Mouse (Mus musculus) left cerebral cortex, postnatal 36 days (tissue): Measurements from ENCODE around the gene Psmd5. TPM values are rescaled to one million over a fixed set of nuclear protein-coding genes. Genes with fewer than 3 reads are reported as not detected.

Experiments used
- DNase-seq, 2 experiments: peaks; one replicate each; pipeline ENCODE4 v3.0.0; 2021 to 2022; ENCODE audit warnings: low spot score in 2 of 2, mixed read lengths in 1 of 2
- intact Hi-C: fragments of 180-260 bp; cut with DNase I; formaldehyde crosslinking; loops from one replicate; pipeline ENCODE4 v1.15.1; 2025
- total RNA-seq, 2 experiments: library from RNA; stranded (reverse); gene quantifications; 2 replicates each; pipeline ENCODE4 v1.2.3; 2021

Psmd5 gene
- total RNA-seq = 10 to 100 TPM; 35.7 to 35.9 TPM

GRCm38 (mm10) chr2:34874816-34875345, at the start of gene Psmd5:
TSS of gene Psmd5 (minus strand) at chr2:34874968.
- no peak for DNase-seq
- intact Hi-C loops = no loop called here

DNA sequence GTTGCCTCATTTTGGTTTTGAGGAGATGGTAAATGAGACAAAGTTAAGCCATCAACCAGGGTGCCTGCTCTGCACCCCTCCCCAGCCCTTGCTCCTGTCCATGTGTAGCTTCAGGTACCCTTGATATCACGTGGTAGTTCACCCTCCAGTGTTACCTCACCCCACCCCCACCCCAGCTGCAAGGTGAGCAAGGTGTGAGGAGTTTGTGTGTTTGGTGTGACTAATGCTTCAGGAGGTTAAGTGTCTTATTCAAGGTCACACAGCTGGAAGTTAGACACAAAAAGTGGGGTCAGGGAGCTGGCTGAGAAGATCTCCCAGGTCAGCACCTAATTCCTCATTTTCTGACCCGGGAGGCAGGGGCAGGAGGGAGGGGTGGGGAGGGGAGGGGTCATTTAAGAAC, 48.0 kb upstream of the Psmd5 start:
- intact Hi-C loops = no loop called here
- no peak for DNase-seq

DNA sequence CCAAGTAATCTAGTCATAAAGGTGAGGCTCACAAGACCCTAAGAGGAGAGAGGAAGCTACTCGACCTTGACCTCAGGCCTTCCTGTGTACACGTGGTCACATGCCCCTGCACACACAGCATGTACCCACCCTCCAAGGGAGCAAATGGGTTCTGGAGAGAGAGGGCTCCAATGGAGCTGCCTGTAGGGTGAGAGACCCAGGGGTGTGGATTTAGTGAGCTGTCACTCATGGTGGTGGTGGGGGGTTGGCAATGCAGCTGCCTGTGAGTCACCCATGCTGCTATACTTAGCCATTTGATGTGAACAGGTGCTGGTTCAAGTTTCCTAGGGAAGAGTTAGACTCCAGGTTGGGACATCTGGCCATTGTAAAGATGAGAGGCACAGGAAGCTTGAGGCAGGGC, 45.4 kb upstream of the Psmd5 start:
- DNase-seq = no peak
- intact Hi-C loops = no loop called here

DNA sequence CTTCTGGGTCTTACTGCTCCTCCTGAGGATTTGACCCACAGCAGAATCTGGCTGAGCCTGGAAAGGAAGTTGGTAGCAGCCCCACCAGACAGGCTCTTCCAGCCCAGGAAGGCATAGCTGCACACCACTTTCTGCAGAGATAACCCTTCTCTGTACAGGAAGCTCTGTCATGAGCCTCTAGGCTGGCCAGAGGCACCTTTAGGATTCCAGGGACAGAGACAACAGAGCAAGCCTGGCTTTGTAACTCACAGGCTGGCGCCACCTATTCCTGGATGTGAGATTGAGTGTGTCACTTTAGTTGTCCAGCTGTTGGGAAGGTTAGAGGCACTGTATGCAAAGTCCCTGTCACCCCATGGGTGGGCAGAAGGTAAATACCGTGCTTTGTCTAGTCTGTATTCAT, 40.3 kb upstream of the Psmd5 start:
- intact Hi-C loops = no loop called here
- DNase-seq = no peak

DNA sequence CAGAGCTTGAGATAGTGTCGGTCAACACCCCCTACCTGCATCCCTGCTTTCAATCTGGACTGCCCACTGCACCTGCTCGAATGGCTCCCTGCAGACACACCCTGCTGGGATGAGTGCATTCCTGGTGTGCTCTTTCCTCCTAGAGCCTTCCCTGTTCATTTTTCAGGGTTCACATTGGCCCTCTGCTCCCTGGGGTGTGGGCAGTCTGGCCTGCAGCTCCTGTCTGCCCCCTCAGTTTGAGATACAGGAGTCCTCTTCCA, 40.0 kb upstream of the Psmd5 start:
- intact Hi-C loops = no loop called here

DNA sequence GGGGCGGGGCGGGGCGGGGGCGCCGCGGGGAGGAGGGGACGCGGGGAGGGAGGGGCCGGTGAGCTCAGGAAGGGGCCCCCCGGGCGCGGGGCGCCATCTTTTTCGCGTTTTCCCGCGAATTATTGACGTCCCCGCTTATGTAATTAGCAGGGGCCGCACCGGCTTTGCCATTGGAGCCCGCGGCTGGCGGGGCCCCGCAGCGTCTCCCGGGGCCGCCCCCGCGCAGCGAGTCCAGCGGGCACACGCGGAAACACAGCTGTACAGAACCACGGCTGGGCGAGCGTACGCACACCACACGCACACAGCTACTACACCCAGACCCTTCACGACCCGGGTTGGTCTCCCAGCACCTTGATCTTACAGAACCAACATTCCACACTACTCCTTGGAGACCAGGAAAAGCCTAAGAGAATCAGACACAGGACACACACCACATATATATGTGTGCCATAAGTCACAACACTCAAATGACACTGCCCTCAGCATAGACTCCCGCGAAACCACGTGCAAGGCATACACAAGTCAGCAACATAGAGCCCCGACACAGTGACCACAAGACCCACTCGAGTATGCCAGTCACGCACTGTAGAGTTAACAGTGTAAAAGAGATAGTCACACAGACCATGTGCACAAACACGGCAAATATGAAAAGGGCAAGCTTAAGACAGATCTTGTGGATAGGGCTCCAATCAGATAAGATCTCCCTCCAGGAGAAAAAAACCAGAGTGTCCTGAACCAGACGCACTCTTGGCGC, 39.5 kb upstream of the Psmd5 start:
- DNase-seq = peak; percentile 35 to 43
- intact Hi-C loops = no loop called here

More for the DNA sequence above, 40.0 kb upstream of the Psmd5 start:
- DNase-seq = no peak

GRCm38 (mm10) chr2:34913218-34914068, 38.7 kb upstream of the Psmd5 start, which contains the start of gene Phf19:
TSS of gene Phf19 (minus strand) at chr2:34914026.
- intact Hi-C loops = no loop called here
- DNase-seq = peak in 1 of 2 experiments; percentile 7

GRCm38 (mm10) chr2:34912613-34913012, 37.8 kb upstream of the Psmd5 start:
- intact Hi-C loops = no loop called here
- no peak for DNase-seq

DNA sequence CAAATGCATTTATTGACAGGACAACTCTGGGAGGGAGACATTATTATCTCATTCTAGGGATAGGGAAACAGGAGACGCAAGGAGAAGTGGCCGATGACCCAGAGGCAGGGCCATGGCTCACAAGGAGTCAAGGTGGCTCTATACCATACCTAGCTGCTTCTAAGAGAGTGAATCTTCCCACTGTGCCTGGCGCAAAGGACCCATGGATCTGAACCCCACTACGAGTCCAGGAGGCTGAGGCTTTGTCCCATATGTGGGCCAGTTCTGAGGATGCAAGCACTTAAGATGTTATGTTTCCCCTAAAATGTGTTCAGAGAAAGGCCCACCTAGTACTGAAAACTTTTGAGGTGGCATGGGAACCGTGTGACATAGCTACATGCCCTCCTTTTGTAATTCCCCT, 37.1 kb upstream of the Psmd5 start:
- DNase-seq = no peak
- intact Hi-C loops = no loop called here

GRCm38 (mm10) chr2:34909719-34910118, 35.0 kb upstream of the Psmd5 start:
- intact Hi-C loops = no loop called here

DNA sequence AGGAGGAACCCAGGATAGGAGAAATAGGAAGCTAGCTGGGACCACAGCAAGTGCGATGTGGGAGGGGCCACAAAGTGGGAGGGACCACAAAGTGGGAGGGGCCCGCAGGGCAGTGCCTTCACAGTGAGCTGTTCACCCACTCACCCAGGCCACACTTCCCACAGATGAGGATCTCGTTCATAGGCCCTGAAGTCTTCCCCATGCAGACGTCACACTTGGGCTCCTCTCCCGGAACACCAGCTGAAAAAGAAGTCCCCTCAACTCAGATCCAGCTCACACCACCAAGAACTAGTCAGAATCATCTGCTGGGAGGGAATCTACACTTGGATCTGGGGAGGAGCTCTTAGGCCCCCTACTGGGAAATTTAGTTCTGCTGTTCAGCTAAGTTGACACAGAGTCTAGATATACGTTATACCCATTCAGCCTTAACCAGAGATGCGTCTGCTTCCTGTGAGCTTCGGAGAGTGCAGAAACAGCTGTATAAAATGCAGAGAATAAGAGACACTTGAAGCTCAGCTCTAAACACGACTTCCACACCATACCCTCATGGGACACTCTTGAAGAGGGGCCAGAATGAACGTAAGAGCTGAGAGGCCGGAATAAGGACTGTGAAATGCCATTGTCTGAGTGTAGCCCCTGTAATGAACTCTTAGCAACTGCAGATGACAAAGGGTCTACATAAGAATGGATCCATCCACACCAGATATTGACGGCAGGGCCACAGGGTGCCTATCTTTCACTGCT, 32.3 kb upstream of the Psmd5 start:
- DNase-seq = peak; percentile 23 to 25
- intact Hi-C loops = no loop called here

More at GRCm38 (mm10) chr2:34909719-34910118, 35.0 kb upstream of the Psmd5 start:
- DNase-seq = no peak

GRCm38 (mm10) chr2:34906426-34906825, 31.7 kb upstream of the Psmd5 start:
- intact Hi-C loops = no loop called here
- no peak for DNase-seq

DNA sequence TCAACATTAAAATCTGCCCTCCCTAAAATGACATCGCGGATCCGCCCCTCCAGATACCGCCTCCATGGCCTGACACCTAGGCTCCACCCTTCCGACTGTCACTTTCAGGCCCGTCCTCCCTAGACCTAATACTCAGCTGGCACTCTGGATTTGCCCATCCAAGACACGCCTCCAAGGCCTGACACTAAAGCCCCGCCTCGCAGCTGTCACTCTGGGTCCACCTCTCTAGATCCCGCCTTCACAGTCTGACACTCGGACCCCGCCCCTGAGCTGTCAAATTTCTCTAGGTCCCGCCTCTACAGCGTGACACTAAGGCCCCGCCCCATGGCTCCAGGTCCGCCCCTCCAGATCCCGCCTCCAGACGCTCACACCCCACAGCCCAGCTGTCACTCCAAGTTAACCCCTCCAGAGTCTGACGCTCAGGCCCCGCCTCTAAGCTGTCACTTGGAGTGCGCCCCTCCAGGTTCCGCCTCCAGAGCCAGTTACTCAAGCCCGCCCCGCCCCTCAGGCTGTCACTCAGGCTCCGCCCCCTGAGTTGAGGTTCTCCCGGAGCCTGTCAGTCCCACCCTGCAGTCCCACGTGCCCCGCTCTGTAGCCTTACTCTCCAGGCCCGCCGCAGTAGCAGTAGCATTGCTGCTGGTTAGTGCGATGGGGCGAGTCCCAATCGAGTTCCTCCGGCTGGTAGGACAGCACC, 30.2 kb upstream of the Psmd5 start:
- DNase-seq = peak; percentile 96 to 98
- intact Hi-C loops = loop anchor here (2.0 kb wide), 1 partner anchor 34 kb away; no protein-coding TSS in a partner anchor

DNA sequence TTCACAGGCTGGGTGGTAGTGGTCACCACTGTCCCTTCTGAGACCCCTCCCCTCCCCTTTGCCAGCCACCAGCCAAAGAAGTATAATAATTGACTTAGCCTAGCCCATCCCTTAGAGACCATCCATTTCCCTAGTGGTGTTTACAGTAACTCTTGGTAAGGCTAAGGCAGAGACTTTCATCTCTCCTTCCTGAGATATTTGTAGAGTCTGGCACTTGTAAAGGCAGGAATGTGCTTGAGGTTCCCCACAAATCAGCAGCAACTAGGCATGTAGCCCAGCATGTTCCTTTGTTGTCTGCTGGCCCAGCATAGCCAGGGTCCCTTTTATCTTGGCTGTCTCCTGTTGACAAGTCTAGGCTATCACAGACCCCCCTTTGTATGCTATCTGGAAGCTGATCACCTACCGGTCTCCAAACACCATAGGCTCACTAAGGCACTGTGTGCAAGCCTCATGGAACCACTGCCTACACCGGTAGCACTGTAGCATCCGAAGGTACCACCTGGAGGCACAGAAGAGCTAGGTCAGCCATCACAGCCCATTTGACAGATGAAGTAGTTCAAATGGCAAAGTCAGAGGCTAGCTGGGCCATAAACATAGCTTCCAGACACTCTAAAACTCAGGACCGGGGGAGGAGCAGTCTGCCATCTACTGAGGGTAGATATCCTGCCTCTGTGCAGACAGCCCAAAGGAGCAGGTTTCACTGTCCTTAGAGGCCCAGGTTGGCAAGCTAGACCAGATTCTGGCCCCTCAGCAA, 29.1 kb upstream of the Psmd5 start:
- intact Hi-C loops = loop anchor here (2.0 kb wide), 1 partner anchor 33 kb away; no protein-coding TSS in a partner anchor

GRCm38 (mm10) chr2:34903191-34903590, 28.4 kb upstream of the Psmd5 start:
- DNase-seq = no peak
- intact Hi-C loops = no loop called here

More for the DNA sequence above, 29.1 kb upstream of the Psmd5 start:
- no peak for DNase-seq

DNA sequence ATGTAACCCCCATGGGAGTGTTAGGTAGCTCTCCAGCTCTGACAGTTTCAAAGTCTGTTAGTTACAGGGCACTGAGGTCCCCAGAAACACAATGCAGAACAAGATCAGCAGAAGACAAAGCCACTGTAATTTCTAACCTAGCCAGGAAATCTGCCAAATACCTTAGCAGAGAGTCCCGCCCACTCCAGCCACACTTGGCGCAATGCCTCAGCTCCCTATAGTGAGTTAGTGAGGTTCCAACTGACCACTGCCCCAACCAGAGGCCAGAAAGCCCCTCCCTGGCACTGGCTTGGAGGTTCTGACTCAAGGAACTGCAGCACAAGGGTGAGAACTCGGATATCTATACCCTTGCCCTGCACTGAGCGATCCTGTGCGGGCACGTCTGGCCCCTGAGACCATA, 28.0 kb upstream of the Psmd5 start:
- intact Hi-C loops = no loop called here

DNA sequence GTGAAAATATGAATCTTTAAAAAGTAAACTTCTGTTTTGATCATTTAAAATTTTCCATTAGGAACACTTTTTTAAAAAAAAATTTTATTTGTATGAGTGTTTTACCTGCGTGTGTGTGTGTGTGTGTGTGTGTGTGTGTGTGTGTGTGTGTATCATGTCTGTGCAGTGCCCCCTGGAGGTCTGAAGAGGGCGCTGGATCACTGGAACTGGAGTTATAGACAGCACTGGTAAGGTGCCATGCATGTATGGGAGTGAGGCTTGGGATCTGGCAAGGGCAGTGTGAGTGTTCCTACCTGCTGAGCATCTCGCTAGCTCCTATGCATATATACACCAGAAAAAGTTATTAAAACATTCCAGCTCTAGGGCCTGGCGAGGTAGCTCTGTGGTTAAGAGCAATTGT, 27.0 kb upstream of the Psmd5 start:
- intact Hi-C loops = no loop called here
- no peak for DNase-seq

More for the DNA sequence above, 28.0 kb upstream of the Psmd5 start:
- DNase-seq = no peak

- no peak for DNase-seq
- intact Hi-C loops = no loop called here
Measured at GRCm38 (mm10) chr2:34900412-34900811, 25.6 kb upstream of the Psmd5 start.

GRCm38 (mm10) chr2:34899682-34900081, 24.9 kb upstream of the Psmd5 start:
- no peak for DNase-seq
- intact Hi-C loops = no loop called here
